Mouse (Mus musculus) cerebellum, adult 8-10 months (tissue): ENCODE results near the gene Zfp759.
A peak's percentile ranks its signal among the peaks of the same experiment; 100 is the strongest.
"Not testable (repeated sequence)": the region's sequence is repeated elsewhere in the genome, so short reads cannot be mapped to it uniquely, and the experiment has no call there.

ENCODE experiments used
- DNase-seq: peaks from one replicate; pipeline ENCODE4 v3.0.0; 2022

Zfp759 gene

DNA sequence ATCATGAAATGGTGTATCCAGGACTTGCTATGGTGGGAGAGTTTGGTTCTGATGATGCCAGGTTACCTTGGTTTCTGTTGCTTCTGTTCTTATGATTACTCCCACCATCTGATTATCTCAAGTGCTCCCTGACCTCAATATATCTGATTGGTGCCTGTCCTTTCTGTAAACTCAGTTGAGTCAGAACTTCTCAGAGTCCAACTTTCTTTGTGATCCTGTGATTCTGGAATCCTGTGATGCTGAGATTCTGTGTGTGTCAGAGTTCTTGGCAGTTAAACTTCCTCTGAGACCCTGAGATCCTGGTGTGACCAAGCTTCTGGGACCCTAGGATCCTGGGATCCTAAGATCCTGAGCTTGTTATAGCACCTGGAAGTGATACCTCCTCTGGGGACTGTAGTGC lies at the start of gene Zfp759:
Zfp759 (plus strand) TSS at position 301 of the 400 bp plus-strand sequence.
- not testable (repeated sequence) for DNase-seq

DNA sequence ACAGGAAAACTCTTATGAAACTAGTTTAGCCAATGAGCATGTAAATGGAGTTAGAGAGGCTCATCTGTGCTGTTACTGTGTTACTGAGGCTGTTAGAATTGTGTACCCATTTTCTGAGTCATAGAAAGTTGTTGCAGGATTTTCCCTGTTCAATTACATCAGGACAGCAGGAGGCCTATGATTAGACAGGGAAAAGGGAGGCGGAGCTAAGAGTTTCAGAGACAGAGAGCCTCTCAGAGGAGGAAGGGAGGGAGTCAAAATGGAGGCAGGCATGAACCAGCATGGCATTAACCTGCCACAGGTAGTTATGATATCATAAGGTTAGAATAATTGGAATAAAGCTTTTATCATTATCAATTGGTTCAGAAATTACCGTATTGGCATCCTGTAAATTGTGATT lies 48.7 kb upstream of the Zfp759 start:
- no peak for DNase-seq

- no peak for DNase-seq
Observed at GRCm38 (mm10) chr13:67077244-67077643, 44.2 kb upstream of the Zfp759 start.

- DNase-seq = peak; percentile 59
Observed at GRCm38 (mm10) chr13:67081142-67081713, 40.2 kb upstream of the Zfp759 start.

- peak; percentile 8 for DNase-seq
Observed at GRCm38 (mm10) chr13:67081946-67082345, 39.5 kb upstream of the Zfp759 start.

DNA sequence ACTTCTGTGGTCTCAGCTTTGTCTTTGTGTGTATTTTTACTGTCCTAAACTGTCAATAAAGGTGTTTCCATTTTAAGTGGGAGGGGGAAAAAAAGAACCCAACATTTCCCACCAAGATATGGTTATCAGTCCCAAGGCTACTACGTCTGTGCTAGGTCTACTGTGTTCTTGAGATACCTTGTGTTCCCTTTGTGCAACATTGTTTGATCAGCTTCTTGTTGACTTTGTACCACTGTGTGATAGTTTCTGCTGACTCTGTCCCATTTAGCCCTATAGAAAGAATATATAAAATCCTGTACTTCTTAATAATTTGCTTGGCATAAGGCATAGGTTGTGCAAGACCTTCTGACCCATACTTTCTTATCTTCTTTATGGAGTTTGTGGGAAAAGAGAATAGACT lies 31.3 kb upstream of the Zfp759 start:
- no peak for DNase-seq

DNA sequence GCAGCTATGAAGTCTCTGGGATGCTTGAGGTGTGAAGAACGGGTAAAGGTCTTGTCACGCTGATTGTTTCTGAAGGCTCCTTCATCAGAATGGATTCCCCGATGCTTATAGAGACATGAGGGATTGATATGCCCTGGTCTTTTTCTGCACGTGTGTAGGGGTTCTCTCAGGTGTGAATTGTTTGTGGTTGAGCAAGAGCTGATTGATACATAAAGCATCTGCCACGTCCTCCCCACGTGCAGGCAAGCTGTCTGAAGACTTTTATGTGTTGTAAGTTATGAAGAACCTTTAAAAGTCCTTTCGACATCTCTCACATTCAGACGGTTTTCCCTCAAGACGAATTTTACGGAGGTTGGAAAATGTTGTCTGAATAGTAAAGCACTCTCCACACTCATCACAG lies 23.6 kb upstream of the Zfp759 start, which contains the start of gene Zfp708:
Zfp708 (minus strand) TSS at position 101 of the 400 bp plus-strand sequence.
- no peak for DNase-seq

DNA sequence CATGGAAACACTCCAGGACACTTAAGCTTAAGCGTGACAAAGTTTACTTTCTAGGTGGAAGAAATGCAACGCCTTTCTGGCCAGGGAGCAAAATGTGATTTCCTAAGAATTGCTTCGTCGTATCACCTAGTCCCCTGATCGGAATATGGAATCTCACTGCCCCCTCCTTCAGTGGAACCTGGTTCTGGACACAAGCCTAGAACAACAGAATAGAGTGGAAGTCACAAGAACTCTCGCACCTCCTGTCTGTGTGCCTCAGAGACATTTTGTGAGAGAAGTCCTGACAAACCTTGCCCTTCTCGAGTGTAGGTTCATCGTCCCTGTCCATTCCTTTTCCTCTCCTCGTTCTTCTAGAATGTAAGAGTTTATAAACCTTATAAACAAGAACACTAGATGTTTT lies 13.8 kb upstream of the Zfp759 start:
- peak; percentile 5 for DNase-seq

- DNase-seq = peak; percentile 92
Observed at GRCm38 (mm10) chr13:67108194-67108820, 13.2 kb upstream of the Zfp759 start, which contains the start of gene Gm28557. Gm28557 (minus strand) TSS chr13:67108604.

- no peak for DNase-seq
Observed at GRCm38 (mm10) chr13:67108821-67109206, 12.6 kb upstream of the Zfp759 start.

- DNase-seq = no peak
Observed at GRCm38 (mm10) chr13:67112096-67112495, 9.4 kb upstream of the Zfp759 start.

GRCm38 (mm10) chr13:67113287-67113686 lies 8.2 kb upstream of the Zfp759 start:
- no peak for DNase-seq

DNA sequence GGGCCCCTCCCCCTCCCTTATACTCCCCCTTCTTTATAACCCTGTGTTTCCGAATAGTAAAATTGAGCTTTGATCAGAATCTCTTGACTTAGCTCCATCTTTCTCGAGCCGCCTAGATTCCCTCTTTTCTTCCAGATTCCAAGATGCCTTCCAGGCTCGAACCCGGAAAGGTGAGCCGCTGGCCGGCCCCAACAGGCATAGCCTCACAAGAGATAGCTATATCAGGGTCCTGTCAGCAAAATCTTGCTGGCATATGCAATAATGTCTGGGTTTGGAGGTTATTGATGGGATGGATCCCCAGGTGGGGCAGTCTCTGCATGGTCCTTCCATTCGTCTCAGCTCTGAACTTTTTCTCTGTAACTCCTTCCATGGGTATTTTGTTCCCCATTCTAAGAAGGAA lies 5.3 kb upstream of the Zfp759 start, which contains the start of gene Rslcan18:
Rslcan18 (minus strand) TSS at position 101 of the 400 bp plus-strand sequence.
- not testable (repeated sequence) for DNase-seq

- no peak for DNase-seq
Observed at GRCm38 (mm10) chr13:67124460-67124859, 3.0 kb downstream of the Zfp759 start.

- not testable (repeated sequence) for DNase-seq
Observed at GRCm38 (mm10) chr13:67127507-67127906, 6.0 kb downstream of the Zfp759 start.

GRCm38 (mm10) chr13:67128038-67128721 lies 6.7 kb downstream of the Zfp759 start:
- peak; percentile 81 for DNase-seq

GRCm38 (mm10) chr13:67166122-67166521 lies 44.7 kb downstream of the Zfp759 start:
- DNase-seq = not testable (repeated sequence)

DNA sequence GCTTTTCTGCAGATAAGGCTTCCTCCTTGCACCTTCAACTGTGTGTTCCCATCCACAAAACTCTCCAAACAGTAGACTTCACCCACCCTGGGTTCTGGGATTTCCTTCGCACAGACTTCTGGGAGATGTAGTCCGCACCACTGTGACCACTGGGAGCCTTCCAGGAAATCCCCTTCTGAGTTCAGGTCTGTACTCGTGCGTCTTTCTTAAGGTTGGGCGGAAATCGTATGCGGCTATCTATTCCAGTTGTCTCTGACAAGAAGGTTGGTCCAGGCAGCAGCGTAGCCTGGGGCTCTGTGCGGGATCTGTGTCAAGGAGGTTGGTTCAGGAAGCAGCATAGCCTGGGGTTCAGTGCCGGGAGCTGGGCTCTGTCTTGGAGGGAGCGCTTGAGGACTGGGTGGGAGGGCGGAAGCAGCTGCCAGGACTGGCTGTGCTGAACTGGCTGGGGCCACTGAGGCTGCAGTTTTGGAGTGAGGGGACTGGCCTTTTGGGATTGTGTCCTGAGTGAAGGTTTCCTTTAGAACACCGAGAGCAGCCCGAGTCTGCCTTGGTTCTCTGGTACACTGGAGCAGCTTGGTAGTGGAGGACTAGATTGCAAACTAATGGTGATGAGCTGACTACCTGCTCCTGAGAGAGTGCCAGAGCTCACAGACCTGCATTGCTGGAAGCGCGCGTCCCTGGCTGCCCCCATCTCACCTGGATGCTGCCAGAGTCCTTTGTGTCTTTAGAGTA lies 51.7 kb downstream of the Zfp759 start, which contains the start of gene Rsl1:
Rsl1 (plus strand) TSS at position 192 of the 732 bp plus-strand sequence.
- peak; percentile 56 for DNase-seq

GRCm38 (mm10) chr13:67173723-67174055 lies 52.2 kb downstream of the Zfp759 start:
- DNase-seq = no peak
